Comparison of ENCODE assay signal across 13 mouse cellular contexts in genomic region chr4:149401591-149401982, GRCm38 (mm10). TPM values are rescaled to one million over a fixed set of nuclear protein-coding genes. Genes with fewer than 3 reads are reported as not detected.
DNase-seq lines count a peak whose midpoint lies in the region; ATAC-seq lines count a peak whose summit lies in the region.
"Had no signal": no experiment of that assay in that cellular context is flagged by ENCODE, and none has a peak within 500 bp of the region (broad histone marks: within the 10 kb centered on the region; RNA-seq: fewer than 3 reads in every experiment).

No protein-coding gene starts in this region.

- H3K4me3 ChIP-seq in heart, embryonic 10.5 days = no peak overlapping the region
- no peak overlapping the region for H3K4me3 ChIP-seq in stomach, embryonic 16.5 days (replicated peaks; ENCODE audit: low read length)
- H3K4me3 ChIP-seq: liver, embryonic 13.5 days had no signal

- 51% methylated on average over 8 of the region's 8 CpGs for WGBS in heart, embryonic 10.5 days
- 45% methylated on average over 8 of the region's 8 CpGs for WGBS in stomach, embryonic 16.5 days

- ATAC-seq in stomach, embryonic 16.5 days (ENCODE audit: insufficient read depth, low FRiP score) = no peak

- H3K4me2 ChIP-seq in stomach, embryonic 16.5 days (ENCODE audit: low read depth, low read length) = no peak overlapping the region
- H3K4me2 ChIP-seq: liver, embryonic 13.5 days; midbrain, embryonic 11.5 days had no signal

- peaks cover 19% of the 10 kb centered on the region for H3K36me3 ChIP-seq in heart, embryonic 10.5 days
- H3K36me3 ChIP-seq in stomach, embryonic 16.5 days (ENCODE audit: control insufficient read depth, insufficient read depth, low read length) = no peaks in the 10 kb centered on the region

- H3K4me1 ChIP-seq in heart, embryonic 10.5 days = peaks cover 96% of the 10 kb centered on the region
- H3K4me1 ChIP-seq in stomach, embryonic 16.5 days (ENCODE audit: control insufficient read depth, insufficient read depth, low read length) = peaks cover 55% of the 10 kb centered on the region

- peak; percentile 72 to 86 for DNase-seq in adrenal gland, adult (ENCODE audit: inconsistent age in 2 of 2, low spot score in 1 of 2)
- DNase-seq in adrenal gland, postnatal 4 days (ENCODE audit: low spot score in 2 of 2) = no peak
- DNase-seq in urinary bladder, postnatal 14 days (ENCODE audit: low spot score) = peak; percentile 48
- no peak for DNase-seq in urinary bladder, adult 2 months (ENCODE audit: low spot score)
- DNase-seq in heart, embryonic 10.5 days (ENCODE audit: low spot score) = no peak
- DNase-seq in ovary, postnatal 14 days (ENCODE audit: low spot score) = no peak
- no peak for DNase-seq in spleen, postnatal 4 days (ENCODE audit: low spot score in 2 of 2)
- DNase-seq: liver, embryonic 13.5 days had no signal

- H3K27me3 ChIP-seq in heart, embryonic 10.5 days (ENCODE audit: insufficient read depth, poor library complexity, severe bottlenecking) = no peaks in the 10 kb centered on the region
- no peaks in the 10 kb centered on the region for H3K27me3 ChIP-seq in stomach, embryonic 16.5 days (ENCODE audit: control insufficient read depth, insufficient read depth, low read length)
- H3K27me3 ChIP-seq: liver, embryonic 13.5 days had no signal

- peak overlapping the region; percentile 75; the same call in 1 of the 2 replicates for H3K27ac ChIP-seq in heart, embryonic 10.5 days
- peak overlapping the region; percentile 40; the same call in 1 of the 2 replicates for H3K27ac ChIP-seq in stomach, embryonic 16.5 days (ENCODE audit: low read length)
- H3K27ac ChIP-seq: liver, embryonic 13.5 days had no signal

- H3K9ac ChIP-seq in stomach, embryonic 16.5 days (ENCODE audit: low read length) = no peak overlapping the region
- H3K9ac ChIP-seq: liver, embryonic 13.5 days had no signal

- no peaks in the 10 kb centered on the region for H3K9me3 ChIP-seq in heart, embryonic 10.5 days
- H3K9me3 ChIP-seq in stomach, embryonic 16.5 days (replicated peaks; ENCODE audit: control insufficient read depth, low read length) = no peaks in the 10 kb centered on the region
- H3K9me3 ChIP-seq: liver, embryonic 13.5 days had no signal

RNA-seq across cellular contexts. Expression of gene Ube4b, which starts 25.0 kb away (rescaled TPM):
- total RNA-seq in adrenal gland, postnatal 4 days (2021) = 10 to 100 TPM; 89.1 to 92.6 TPM
- polyA plus RNA-seq in urinary bladder, adult 2 months (2012; rRNA removed) = 38.3 and 54.1 TPM in 2 replicates
- 57.1 and 62.9 TPM in 2 replicates for polyA plus RNA-seq in heart, embryonic 10.5 days (2016; fragmentation: Nextera tagmentation; extraction: Ambion mirVana)
- 32.7 and 33.5 TPM in 2 replicates for polyA plus RNA-seq in stomach, embryonic 16.5 days (2015; fragmentation: Nextera tagmentation; extraction: Ambion mirVana)

RNA-seq across cellular contexts. Expression of gene Rbp7, which starts 53.2 kb away (rescaled TPM):
- 10 to 100 TPM; 12.6 to 19.8 TPM for total RNA-seq in adrenal gland, postnatal 4 days (2021)
- polyA plus RNA-seq in urinary bladder, adult 2 months (2012; rRNA removed) = 1.5 and 1.9 TPM in 2 replicates
- polyA plus RNA-seq in heart, embryonic 10.5 days (2016; fragmentation: Nextera tagmentation; extraction: Ambion mirVana) = 0.67 and 1.3 TPM in 2 replicates
- polyA plus RNA-seq in stomach, embryonic 16.5 days (2015; fragmentation: Nextera tagmentation; extraction: Ambion mirVana) = 4.0 and 4.8 TPM in 2 replicates
- total RNA-seq: common myeloid progenitor, adult 5-6 weeks; layer of hippocampus, postnatal 10 days; neutrophil, adult 5-6 weeks had no signal
- polyA plus RNA-seq: liver, embryonic 13.5 days; midbrain, embryonic 11.5 days had no signal

Comparison
In these comparisons a context has a peak if more than half of its experiments do, and no peak if none do; other contexts are left out.
1. DNase-seq: peak in adrenal gland, adult (2 of 2) and urinary bladder, postnatal 14 days (single experiment); none in adrenal gland, postnatal 4 days (0 of 2), urinary bladder, adult 2 months (single experiment), heart, embryonic 10.5 days (single experiment), ovary, postnatal 14 days (single experiment) and spleen, postnatal 4 days (0 of 2).